Mouse (Mus musculus) liver, embryonic 14.5 days (tissue): ENCODE data around the gene Zfp64.

Experiments
- CTCF ChIP-seq: IDR thresholded peaks from 2 replicates; pipeline ENCODE4 v1.5.1; 2016; ENCODE audit warnings: antibody characterized with exemption, low read depth, control low read depth
- EP300 ChIP-seq: IDR thresholded peaks from 2 replicates; pipeline ENCODE4 v1.6.1; 2016; ENCODE audit warnings: antibody characterized with exemption, low read depth

DNA sequence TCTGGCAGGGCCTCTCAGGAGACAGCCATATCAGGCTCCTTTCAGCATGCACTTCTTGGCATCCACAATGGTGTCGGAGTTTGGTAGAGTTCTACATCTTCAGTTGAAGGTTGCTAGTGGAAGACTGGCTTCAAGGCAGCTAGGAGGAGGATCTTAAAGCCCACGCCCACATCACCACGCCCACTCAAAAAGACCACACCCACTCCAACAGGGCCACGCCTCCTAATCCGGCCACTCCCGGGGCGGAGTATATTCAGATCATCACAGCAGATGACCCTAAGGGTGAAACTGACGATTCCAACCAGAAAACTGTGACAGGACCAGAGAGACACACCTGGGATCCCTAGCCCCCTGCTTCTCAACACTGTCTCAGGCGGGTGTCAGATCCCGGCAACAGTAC, 89.0 kb downstream of the Zfp64 start:
- TF ChIP-seq CTCF (no peak), EP300 (no peak)
